ENCODE assay signal across 10 mouse cellular contexts in the genomic region with DNA sequence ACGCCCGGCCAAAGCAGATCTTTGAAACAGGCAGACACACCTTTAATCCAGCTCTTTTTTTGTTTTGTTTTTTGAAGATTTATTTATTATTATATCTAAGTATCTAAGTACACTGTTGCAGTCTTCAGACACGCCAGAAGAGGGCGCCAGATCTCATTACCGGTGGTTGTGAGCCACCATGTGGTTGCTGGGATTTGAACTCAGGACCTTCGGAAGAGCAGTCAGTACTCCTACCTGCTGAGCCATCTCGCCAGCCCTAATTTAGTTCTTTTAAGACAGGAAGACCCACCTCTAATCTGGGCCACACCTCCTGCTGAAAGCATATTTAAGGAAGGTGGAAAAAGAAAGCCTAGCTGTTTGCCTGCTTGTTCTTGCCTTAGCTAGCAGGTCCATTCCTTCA. TPM values are rescaled to one million over a fixed set of nuclear protein-coding genes. Genes with fewer than 3 reads are reported as not detected.
DNase-seq lines count a peak whose midpoint lies in the region; ATAC-seq and TF ChIP-seq lines count a peak whose summit lies in the region.
"Had no signal": no experiment of that assay in that cellular context is flagged by ENCODE, and none has a peak within 500 bp of the region (broad histone marks: within the 10 kb centered on the region; RNA-seq: fewer than 3 reads in every experiment).

No protein-coding gene starts in this region.

- no peak overlapping the region for H3K27ac ChIP-seq in hindbrain, embryonic 10.5 days
- H3K27ac ChIP-seq in hindbrain, embryonic 14.5 days: no peak overlapping the region
- no peak overlapping the region for H3K27ac ChIP-seq in midbrain, embryonic 11.5 days (ENCODE audit: low read depth, low read length)
- H3K27ac ChIP-seq in midbrain, embryonic 13.5 days: no peak overlapping the region
- no peak overlapping the region for H3K27ac ChIP-seq in embryonic facial prominence, embryonic 10.5 days (replicated peaks)
- H3K27ac ChIP-seq: neural tube, embryonic 13.5 days had no signal

- no peaks in the 10 kb centered on the region for H3K27me3 ChIP-seq in hindbrain, embryonic 10.5 days (ENCODE audit: insufficient read depth, poor library complexity, severe bottlenecking)
- no peaks in the 10 kb centered on the region for H3K27me3 ChIP-seq in hindbrain, embryonic 14.5 days (ENCODE audit: control insufficient read depth, insufficient read depth, low read length)
- no peaks in the 10 kb centered on the region for H3K27me3 ChIP-seq in midbrain, embryonic 11.5 days (ENCODE audit: control insufficient read depth, insufficient read depth, low read length)
- H3K27me3 ChIP-seq in midbrain, embryonic 13.5 days: 0 out of 2 replicates have a peak, but pooled peaks cover 5% of the 10 kb centered on the region
- H3K27me3 ChIP-seq in Patski: peaks cover 2% of the 10 kb centered on the region
- no peaks in the 10 kb centered on the region for H3K27me3 ChIP-seq in splenic B cell, adult 2 months (ENCODE audit: control insufficient read depth, insufficient read depth, low read length, poor library complexity, severe bottlenecking)
- H3K27me3 ChIP-seq in embryonic facial prominence, embryonic 10.5 days (replicated peaks; ENCODE audit: low read depth, poor library complexity, severe bottlenecking): peaks cover 3% of the 10 kb centered on the region; the same call in 1 of the 2 replicates
- H3K27me3 ChIP-seq: neural tube, embryonic 13.5 days had no signal

- ATAC-seq in hindbrain, embryonic 14.5 days (ENCODE audit: low FRiP score): no peak
- no peak for ATAC-seq in midbrain, embryonic 11.5 days (ENCODE audit: low FRiP score)
- ATAC-seq in midbrain, embryonic 13.5 days: no peak
- no peak for ATAC-seq in Patski

- in situ Hi-C loops in Patski (cut with MboI; ENCODE audit: low pct_unique_long_range_greater_than_20kb): no loop called here

- no peaks in the 10 kb centered on the region for H3K36me3 ChIP-seq in hindbrain, embryonic 10.5 days
- H3K36me3 ChIP-seq in hindbrain, embryonic 14.5 days (replicated peaks; ENCODE audit: control insufficient read depth, insufficient read depth): no peaks in the 10 kb centered on the region
- no peaks in the 10 kb centered on the region for H3K36me3 ChIP-seq in midbrain, embryonic 11.5 days (ENCODE audit: control insufficient read depth, insufficient read depth, low read length)
- H3K36me3 ChIP-seq in midbrain, embryonic 13.5 days: no peaks in the 10 kb centered on the region
- H3K36me3 ChIP-seq in splenic B cell, adult 2 months (ENCODE audit: control insufficient read depth, insufficient read depth, low read length, poor library complexity, severe bottlenecking): no peaks in the 10 kb centered on the region
- H3K36me3 ChIP-seq in embryonic facial prominence, embryonic 10.5 days (replicated peaks): no peaks in the 10 kb centered on the region
- H3K36me3 ChIP-seq: neural tube, embryonic 13.5 days had no signal

- CTCF ChIA-PET in Patski (lab: Charles Lee): no interaction called here

- H3K4me3 ChIP-seq in hindbrain, embryonic 10.5 days: no peak overlapping the region
- no peak overlapping the region for H3K4me3 ChIP-seq in hindbrain, embryonic 14.5 days (replicated peaks; ENCODE audit: low read length)
- H3K4me3 ChIP-seq in midbrain, embryonic 11.5 days (ENCODE audit: low read depth, low read length): no peak overlapping the region
- no peak overlapping the region for H3K4me3 ChIP-seq in midbrain, embryonic 13.5 days (replicated peaks)
- no peak overlapping the region for H3K4me3 ChIP-seq in embryonic facial prominence, embryonic 10.5 days
- H3K4me3 ChIP-seq: neural tube, embryonic 13.5 days had no signal

- 52% methylated on average over 7 of the region's 7 CpGs for WGBS in hindbrain, embryonic 10.5 days
- 53% methylated on average over 7 of the region's 7 CpGs for WGBS in hindbrain, embryonic 14.5 days
- WGBS in midbrain, embryonic 11.5 days: 50% methylated on average over 7 of the region's 7 CpGs
- 55% methylated on average over 7 of the region's 7 CpGs for WGBS in midbrain, embryonic 13.5 days
- WGBS in embryonic facial prominence, embryonic 10.5 days: 49% methylated on average over 7 of the region's 7 CpGs

- peaks cover 25% of the 10 kb centered on the region for H3K4me1 ChIP-seq in hindbrain, embryonic 10.5 days (replicated peaks)
- no peaks in the 10 kb centered on the region for H3K4me1 ChIP-seq in hindbrain, embryonic 14.5 days (replicated peaks; ENCODE audit: control insufficient read depth, insufficient read depth, low read length)
- peaks cover 8% of the 10 kb centered on the region for H3K4me1 ChIP-seq in midbrain, embryonic 11.5 days (ENCODE audit: control insufficient read depth, insufficient read depth, low read length)
- peaks cover 12% of the 10 kb centered on the region for H3K4me1 ChIP-seq in midbrain, embryonic 13.5 days (replicated peaks)
- peaks cover 22% of the 10 kb centered on the region for H3K4me1 ChIP-seq in embryonic facial prominence, embryonic 10.5 days

- peak; percentile 12 for DNase-seq in hindbrain, embryonic 10.5 days (ENCODE audit: low spot score)
- no peak for DNase-seq in hindbrain, embryonic 14.5 days (ENCODE audit: low spot score)
- peak; percentile 73 for DNase-seq in midbrain, embryonic 11.5 days (ENCODE audit: low spot score, missing footprints)
- no peak for DNase-seq in Patski (ENCODE audit: low read depth, low spot score)
- DNase-seq in splenic B cell, adult 2 months (ENCODE audit: low read depth, low spot score): peak; percentile 62
- DNase-seq in embryonic facial prominence, embryonic 10.5 days (ENCODE audit: low spot score): no peak
- no peak for DNase-seq in neural tube, embryonic 10.5 days (ENCODE audit: extremely low spot score, low spot score)
- DNase-seq: gastrocnemius, postnatal 14 days had no signal

- no peak overlapping the region for H3K4me2 ChIP-seq in hindbrain, embryonic 14.5 days (replicated peaks)
- H3K4me2 ChIP-seq in midbrain, embryonic 11.5 days: no peak overlapping the region
- H3K4me2 ChIP-seq in midbrain, embryonic 13.5 days (replicated peaks): no peak overlapping the region
- H3K4me2 ChIP-seq: neural tube, embryonic 13.5 days had no signal

- no peaks in the 10 kb centered on the region for H3K9me3 ChIP-seq in hindbrain, embryonic 10.5 days
- H3K9me3 ChIP-seq in hindbrain, embryonic 14.5 days (ENCODE audit: control insufficient read depth, low read length): no peaks in the 10 kb centered on the region
- H3K9me3 ChIP-seq in midbrain, embryonic 11.5 days (ENCODE audit: control insufficient read depth, low read length): no peaks in the 10 kb centered on the region
- H3K9me3 ChIP-seq in midbrain, embryonic 13.5 days: no peaks in the 10 kb centered on the region
- no peaks in the 10 kb centered on the region for H3K9me3 ChIP-seq in embryonic facial prominence, embryonic 10.5 days
- H3K9me3 ChIP-seq: neural tube, embryonic 13.5 days had no signal

- POLR2A ChIA-PET in Patski (lab: Charles Lee): interaction anchor here (0.7 kb wide), 1 partner anchor 78 kb away, joined by 11 read pairs; no protein-coding TSS in a partner anchor

- no peak overlapping the region for H3K9ac ChIP-seq in hindbrain, embryonic 14.5 days
- no peak overlapping the region for H3K9ac ChIP-seq in midbrain, embryonic 11.5 days (ENCODE audit: low read length)
- no peak overlapping the region for H3K9ac ChIP-seq in midbrain, embryonic 13.5 days (replicated peaks)
- H3K9ac ChIP-seq: neural tube, embryonic 13.5 days had no signal

- TF ChIP-seq CTCF in Patski (IDR thresholded peaks at IDR 0.05): peak; percentile 67

RNA-seq across cellular contexts. Expression of gene Snrpc, which starts 7.5 kb away (rescaled TPM):
- 419 and 433 TPM in 2 replicates for polyA plus RNA-seq in hindbrain, embryonic 10.5 days (2016; fragmentation: Nextera tagmentation; extraction: Ambion mirVana)
- 202 and 223 TPM in 2 replicates for polyA plus RNA-seq in hindbrain, embryonic 14.5 days (2014; fragmentation: Nextera tagmentation; extraction: Ambion mirVana)
- 358 and 416 TPM in 2 replicates for polyA plus RNA-seq in midbrain, embryonic 11.5 days (2014; fragmentation: Nextera tagmentation; extraction: Ambion mirVana)
- 304 and 309 TPM in 2 replicates for polyA plus RNA-seq in midbrain, embryonic 13.5 days (2015; fragmentation: Nextera tagmentation; extraction: Ambion mirVana)
- 84.3 TPM for polyA plus RNA-seq in Patski (2021)
- polyA plus RNA-seq in embryonic facial prominence, embryonic 10.5 days (2016; fragmentation: Nextera tagmentation; extraction: Ambion mirVana): 412 and 414 TPM in 2 replicates

RNA-seq across cellular contexts. Expression of gene D17Wsu92e, which starts 10.0 kb away (rescaled TPM):
- 10.7 and 13.0 TPM in 2 replicates for polyA plus RNA-seq in hindbrain, embryonic 10.5 days (2016; fragmentation: Nextera tagmentation; extraction: Ambion mirVana)
- polyA plus RNA-seq in hindbrain, embryonic 14.5 days (2014; fragmentation: Nextera tagmentation; extraction: Ambion mirVana): 11.1 and 12.2 TPM in 2 replicates
- polyA plus RNA-seq in midbrain, embryonic 11.5 days (2014; fragmentation: Nextera tagmentation; extraction: Ambion mirVana): 8.7 and 10.9 TPM in 2 replicates
- polyA plus RNA-seq in midbrain, embryonic 13.5 days (2015; fragmentation: Nextera tagmentation; extraction: Ambion mirVana): 9.6 and 9.7 TPM in 2 replicates
- polyA plus RNA-seq in Patski (2021): 105 TPM
- polyA plus RNA-seq in embryonic facial prominence, embryonic 10.5 days (2016; fragmentation: Nextera tagmentation; extraction: Ambion mirVana): 15.5 and 15.7 TPM in 2 replicates

RNA-seq across cellular contexts. Expression of gene Uhrf1bp1, which starts 25.8 kb away (rescaled TPM):
- 6.9 and 7.7 TPM in 2 replicates for polyA plus RNA-seq in hindbrain, embryonic 10.5 days (2016; fragmentation: Nextera tagmentation; extraction: Ambion mirVana)
- 8.2 and 8.9 TPM in 2 replicates for polyA plus RNA-seq in hindbrain, embryonic 14.5 days (2014; fragmentation: Nextera tagmentation; extraction: Ambion mirVana)
- 4.9 TPM in 2 replicates for polyA plus RNA-seq in midbrain, embryonic 11.5 days (2014; fragmentation: Nextera tagmentation; extraction: Ambion mirVana)
- polyA plus RNA-seq in midbrain, embryonic 13.5 days (2015; fragmentation: Nextera tagmentation; extraction: Ambion mirVana): 6.6 and 7.3 TPM in 2 replicates
- polyA plus RNA-seq in Patski (2021): 17.4 TPM
- polyA plus RNA-seq in embryonic facial prominence, embryonic 10.5 days (2016; fragmentation: Nextera tagmentation; extraction: Ambion mirVana): 9.5 and 10.3 TPM in 2 replicates

Comparison
In these comparisons a context has a peak if more than half of its experiments do, and no peak if none do; other contexts are left out.
1. DNase-seq: peak in hindbrain, embryonic 10.5 days (single experiment), midbrain, embryonic 11.5 days (single experiment) and splenic B cell, adult 2 months (single experiment); none in hindbrain, embryonic 14.5 days (single experiment), Patski (single experiment), embryonic facial prominence, embryonic 10.5 days (single experiment) and neural tube, embryonic 10.5 days (single experiment).